In genomic region chr10:68278632-68279361, GRCm38 (mm10) we compare ENCODE assay signal across 8 mouse cellular contexts. TPM values are rescaled to one million over a fixed set of nuclear protein-coding genes. Genes with fewer than 3 reads are reported as not detected.
DNase-seq lines count a peak whose midpoint lies in the region; ATAC-seq and TF ChIP-seq lines count a peak whose summit lies in the region.

Gene Arid5b, minus strand, starts transcription at chr10:68278740.

- H3K4me3 ChIP-seq in bone marrow macrophage, adult 2 months (ENCODE audit: insufficient read depth, low read length), result peak within 1 kb of the TSS; percentile 96
- H3K4me3 ChIP-seq in forebrain, embryonic 15.5 days, result peak within 1 kb of the TSS; percentile 70
- H3K4me3 ChIP-seq in hindbrain, embryonic 10.5 days, result peak within 1 kb of the TSS; percentile 75
- peak within 1 kb of the TSS; percentile 85 for H3K4me3 ChIP-seq in lung, embryonic 16.5 days (ENCODE audit: low read length)

- TF ChIP-seq POLR2A in bone marrow macrophage, adult 2 months (IDR thresholded peaks at IDR 0.05; ENCODE audit: borderline replicate concordance, low read depth, low read length), result no peak

- peak within 1 kb of the TSS; percentile 99 for H3K27ac ChIP-seq in bone marrow macrophage, adult 2 months (ENCODE audit: insufficient read depth, low read depth, low read length)
- peak within 1 kb of the TSS; percentile 91 for H3K27ac ChIP-seq in forebrain, embryonic 15.5 days (replicated peaks)
- H3K27ac ChIP-seq in hindbrain, embryonic 10.5 days, result peak within 1 kb of the TSS; percentile 93
- H3K27ac ChIP-seq in lung, embryonic 16.5 days (ENCODE audit: low read length), result peak within 1 kb of the TSS; percentile 95

- peak; percentile 74 for DNase-seq in ES-CJ7 (ENCODE audit: low read depth, low spot score)
- DNase-seq in hindbrain, embryonic 10.5 days (ENCODE audit: low spot score), result peak; percentile 62
- peak; percentile 48 to 58 for DNase-seq in layer of hippocampus, postnatal 10 days (ENCODE audit: low spot score in 2 of 2)
- DNase-seq in retina, postnatal 1 day, result peak; percentile 85
- DNase-seq in yolk sac, embryonic 10.5 days (ENCODE audit: low spot score), result peak; percentile 74

- ATAC-seq in forebrain, embryonic 15.5 days (replicated peaks), result no peak
- no peak for ATAC-seq in lung, embryonic 16.5 days (ENCODE audit: low read depth)

- peak within 1 kb of the TSS; percentile 97 for H3K4me2 ChIP-seq in forebrain, embryonic 15.5 days (replicated peaks)
- peak within 1 kb of the TSS; percentile 74 for H3K4me2 ChIP-seq in lung, embryonic 16.5 days (ENCODE audit: low read depth, low read length)

- H3K36me3 ChIP-seq in forebrain, embryonic 15.5 days, result no peaks in the 10 kb centered on the region
- H3K36me3 ChIP-seq in hindbrain, embryonic 10.5 days, result no peaks in the 10 kb centered on the region
- H3K36me3 ChIP-seq in lung, embryonic 16.5 days (ENCODE audit: control insufficient read depth, insufficient read depth, low read length), result no peaks in the 10 kb centered on the region; the same call in 1 of the 2 replicates

- TF ChIP-seq CTCF in bone marrow macrophage, adult 2 months (IDR thresholded peaks at IDR 0.05; ENCODE audit: low read depth, low read length), result no peak

- no peaks in the 10 kb centered on the region for H3K9me3 ChIP-seq in forebrain, embryonic 15.5 days
- H3K9me3 ChIP-seq in hindbrain, embryonic 10.5 days, result no peaks in the 10 kb centered on the region
- no peaks in the 10 kb centered on the region for H3K9me3 ChIP-seq in lung, embryonic 16.5 days (ENCODE audit: control insufficient read depth, low read length)

- no peaks in the 10 kb centered on the region for H3K27me3 ChIP-seq in forebrain, embryonic 15.5 days
- H3K27me3 ChIP-seq in hindbrain, embryonic 10.5 days (ENCODE audit: insufficient read depth, poor library complexity, severe bottlenecking), result peaks cover 18% of the 10 kb centered on the region
- no peaks in the 10 kb centered on the region for H3K27me3 ChIP-seq in lung, embryonic 16.5 days (ENCODE audit: control insufficient read depth, insufficient read depth, low read depth, low read length)

- H3K4me1 ChIP-seq in bone marrow macrophage, adult 2 months (ENCODE audit: control insufficient read depth, insufficient read depth, low read length), result peaks cover 12% of the 10 kb centered on the region
- H3K4me1 ChIP-seq in forebrain, embryonic 15.5 days, result peaks cover 57% of the 10 kb centered on the region
- peaks cover 59% of the 10 kb centered on the region for H3K4me1 ChIP-seq in hindbrain, embryonic 10.5 days (replicated peaks)
- peaks cover 21% of the 10 kb centered on the region for H3K4me1 ChIP-seq in lung, embryonic 16.5 days (replicated peaks; ENCODE audit: control insufficient read depth, insufficient read depth, low read length)

- H3K9ac ChIP-seq in forebrain, embryonic 15.5 days (replicated peaks), result peak within 1 kb of the TSS; percentile 55
- H3K9ac ChIP-seq in lung, embryonic 16.5 days (ENCODE audit: low read length), result peak within 1 kb of the TSS; percentile 87

- 0% methylated on average over 24 of the region's 24 CpGs for WGBS in forebrain, embryonic 15.5 days
- under 1% methylated on average over 24 of the region's 24 CpGs for WGBS in hindbrain, embryonic 10.5 days
- WGBS in lung, embryonic 16.5 days, result under 1% methylated on average over 19 of the region's 24 CpGs

RNA-seq across cellular contexts. Expression of gene Arid5b, which starts in this region (rescaled TPM):
- 25.9 and 26.5 TPM in 2 replicates for polyA plus RNA-seq in bone marrow macrophage, adult 2 months (2012; ENCODE audit: insufficient read depth, insufficient read length, missing spikeins)
- 14.4 and 15.1 TPM in 2 replicates for polyA plus RNA-seq in forebrain, embryonic 15.5 days (2015; fragmentation: Nextera tagmentation; extraction: Ambion mirVana)
- polyA plus RNA-seq in hindbrain, embryonic 10.5 days (2016; fragmentation: Nextera tagmentation; extraction: Ambion mirVana), result 11.7 and 14.2 TPM in 2 replicates
- 10 to 100 TPM; 16.0 to 18.2 TPM for total RNA-seq in layer of hippocampus, postnatal 10 days (2021)
- polyA plus RNA-seq in lung, embryonic 16.5 days (2015; fragmentation: Nextera tagmentation; extraction: Ambion mirVana), result 41.8 and 42.7 TPM in 2 replicates
